Mouse (Mus musculus): ENCODE results near the gene Rom1. TPM values are rescaled to one million over a fixed set of nuclear protein-coding genes. Genes with fewer than 3 reads are reported as not detected.

The Rom1 gene
- polyA plus RNA-seq, 1 experiment from 2014 or later: 3.9 TPM

GRCm38 (mm10) chr19:8966198-8966589 lies 37.0 kb upstream of the Rom1 start:
- WGBS: 39% methylated on average over 5 of the region's 5 CpGs
- Histone ChIP-seq H3K4me2 (peak overlapping the region; percentile 68), H3K4me3 (ENCODE audit: low read depth, low read length) (peak overlapping the region; percentile 82), H3K4me1 (replicated peaks; ENCODE audit: control insufficient read depth, insufficient read depth, low read length) (peaks cover 3% of the 10 kb centered on the region), H3K27me3 (replicated peaks; ENCODE audit: control insufficient read depth, insufficient read depth, low read length) (no peaks in the 10 kb centered on the region), H3K27ac (ENCODE audit: low read depth, low read length) (peak overlapping the region; percentile 85), H3K9me3 (ENCODE audit: control insufficient read depth, low read length) (no peaks in the 10 kb centered on the region), H3K9ac (ENCODE audit: low read depth, low read length) (peak overlapping the region; percentile 67), H3K36me3 (ENCODE audit: control insufficient read depth, insufficient read depth, low read length) (peaks cover 61% of the 10 kb centered on the region)
- ATAC-seq (replicated peaks; ENCODE audit: low FRiP score) (no peak), DNase-seq (ENCODE audit: low spot score) (no peak)

- peak overlapping the region; percentile 82 for H3K4me3 ChIP-seq (ENCODE audit: low read depth, low read length)
- DNase-seq (ENCODE audit: low spot score): no peak
- WGBS: 76% methylated on average over 8 of the region's 8 CpGs
- no peaks in the 10 kb centered on the region for H3K9me3 ChIP-seq (ENCODE audit: control insufficient read depth, low read length)
- peak overlapping the region; percentile 68 for H3K4me2 ChIP-seq
- no peak for ATAC-seq (replicated peaks; ENCODE audit: low FRiP score)
- no peaks in the 10 kb centered on the region for H3K27me3 ChIP-seq (replicated peaks; ENCODE audit: control insufficient read depth, insufficient read depth, low read length)
- peak overlapping the region; percentile 85; the same call in 1 of the 2 replicates for H3K27ac ChIP-seq (ENCODE audit: low read depth, low read length)
- H3K36me3 ChIP-seq (ENCODE audit: control insufficient read depth, insufficient read depth, low read length): peaks cover 56% of the 10 kb centered on the region
- H3K4me1 ChIP-seq (replicated peaks; ENCODE audit: control insufficient read depth, insufficient read depth, low read length): peaks cover 3% of the 10 kb centered on the region
- H3K9ac ChIP-seq (ENCODE audit: low read depth, low read length): peak overlapping the region; percentile 67; the same call in 1 of the 2 replicates
These were observed 36.6 kb upstream of the Rom1 start for GRCm38 (mm10) chr19:8965771-8966170.

- no peak overlapping the region for H3K4me3 ChIP-seq (ENCODE audit: low read depth, low read length)
- no peaks in the 10 kb centered on the region for H3K9me3 ChIP-seq (ENCODE audit: control insufficient read depth, low read length)
- no peak overlapping the region for H3K4me2 ChIP-seq
- H3K36me3 ChIP-seq (ENCODE audit: control insufficient read depth, insufficient read depth, low read length): peaks cover 52% of the 10 kb centered on the region
- ATAC-seq (replicated peaks; ENCODE audit: low FRiP score): no peak
- DNase-seq (ENCODE audit: low spot score): no peak
- no peak overlapping the region for H3K9ac ChIP-seq (ENCODE audit: low read depth, low read length)
- H3K27me3 ChIP-seq (replicated peaks; ENCODE audit: control insufficient read depth, insufficient read depth, low read length): no peaks in the 10 kb centered on the region
- H3K27ac ChIP-seq (ENCODE audit: low read depth, low read length): no peak overlapping the region
- peaks cover 3% of the 10 kb centered on the region for H3K4me1 ChIP-seq (replicated peaks; ENCODE audit: control insufficient read depth, insufficient read depth, low read length)
- WGBS: 91% methylated on average over 11 of the region's 11 CpGs
These were observed 35.9 kb upstream of the Rom1 start for GRCm38 (mm10) chr19:8965075-8965474.

- DNase-seq (ENCODE audit: low spot score) (no peak), ATAC-seq (replicated peaks; ENCODE audit: low FRiP score) (no peak)
- H3K4me1 ChIP-seq (replicated peaks; ENCODE audit: control insufficient read depth, insufficient read depth, low read length): 0 out of 2 replicates have a peak, but pooled peaks cover 3% of the 10 kb centered on the region
- no peaks in the 10 kb centered on the region for H3K9me3 ChIP-seq (ENCODE audit: control insufficient read depth, low read length)
- no peak overlapping the region for H3K4me2 ChIP-seq
- H3K27ac ChIP-seq (ENCODE audit: low read depth, low read length): no peak overlapping the region
- no peak overlapping the region for H3K9ac ChIP-seq (ENCODE audit: low read depth, low read length)
- H3K4me3 ChIP-seq (ENCODE audit: low read depth, low read length): no peak overlapping the region
- 89% methylated on average over 2 of the region's 2 CpGs for WGBS
- H3K27me3 ChIP-seq (replicated peaks; ENCODE audit: control insufficient read depth, insufficient read depth, low read length): no peaks in the 10 kb centered on the region
- H3K36me3 ChIP-seq (ENCODE audit: control insufficient read depth, insufficient read depth, low read length): peaks cover 56% of the 10 kb centered on the region
These were observed 33.1 kb upstream of the Rom1 start for GRCm38 (mm10) chr19:8962256-8962655.

GRCm38 (mm10) chr19:8954171-8954570 lies 25.0 kb upstream of the Rom1 start:
- peak overlapping the region; percentile 89 for H3K4me3 ChIP-seq (ENCODE audit: low read depth, low read length)
- peaks cover 17% of the 10 kb centered on the region for H3K4me1 ChIP-seq (replicated peaks; ENCODE audit: control insufficient read depth, insufficient read depth, low read length)
- peaks cover 43% of the 10 kb centered on the region for H3K36me3 ChIP-seq (ENCODE audit: control insufficient read depth, insufficient read depth, low read length)
- ATAC-seq (replicated peaks; ENCODE audit: low FRiP score) (no peak), DNase-seq (ENCODE audit: low spot score) (no peak)
- WGBS: 6% methylated on average over 9 of the region's 9 CpGs
- H3K27me3 ChIP-seq (replicated peaks; ENCODE audit: control insufficient read depth, insufficient read depth, low read length): no peaks in the 10 kb centered on the region
- no peaks in the 10 kb centered on the region for H3K9me3 ChIP-seq (ENCODE audit: control insufficient read depth, low read length)
- peak overlapping the region; percentile 87 for H3K4me2 ChIP-seq
- H3K27ac ChIP-seq (ENCODE audit: low read depth, low read length): peak overlapping the region; percentile 47
- H3K9ac ChIP-seq (ENCODE audit: low read depth, low read length): peak overlapping the region; percentile 75

- Histone ChIP-seq H3K9ac (ENCODE audit: low read depth, low read length) (peak within 1 kb of the TSS; percentile 75), H3K4me3 (ENCODE audit: low read depth, low read length) (peak within 1 kb of the TSS; percentile 89)
- 3% methylated on average over 46 of the region's 46 CpGs for WGBS
These were observed 24.2 kb upstream of the Rom1 start, which contains the start of gene Tut1 for GRCm38 (mm10) chr19:8953135-8954039. TSS of gene Tut1 (plus strand) at chr19:8953847.

GRCm38 (mm10) chr19:8952241-8952640 lies 23.1 kb upstream of the Rom1 start:
- ATAC-seq (replicated peaks; ENCODE audit: low FRiP score): no peak
- peaks cover 53% of the 10 kb centered on the region for H3K36me3 ChIP-seq (ENCODE audit: control insufficient read depth, insufficient read depth, low read length)
- no peak overlapping the region for H3K27ac ChIP-seq (ENCODE audit: low read depth, low read length)
- no peak for DNase-seq (ENCODE audit: low spot score)
- no peaks in the 10 kb centered on the region for H3K27me3 ChIP-seq (replicated peaks; ENCODE audit: control insufficient read depth, insufficient read depth, low read length)
- H3K4me1 ChIP-seq (replicated peaks; ENCODE audit: control insufficient read depth, insufficient read depth, low read length): peaks cover 17% of the 10 kb centered on the region
- peak overlapping the region; percentile 93; the same call in 1 of the 2 replicates for H3K4me2 ChIP-seq
- no peak overlapping the region for H3K9ac ChIP-seq (ENCODE audit: low read depth, low read length)
- H3K9me3 ChIP-seq (ENCODE audit: control insufficient read depth, low read length): no peaks in the 10 kb centered on the region
- 91% methylated on average over 9 of the region's 9 CpGs for WGBS
- H3K4me3 ChIP-seq (ENCODE audit: low read depth, low read length): no peak overlapping the region

More at GRCm38 (mm10) chr19:8953135-8954039, 24.2 kb upstream of the Rom1 start, which contains the start of gene Tut1:
- H3K36me3 ChIP-seq (ENCODE audit: control insufficient read depth, insufficient read depth, low read length): peaks cover 45% of the 10 kb centered on the region
- H3K4me1 ChIP-seq (replicated peaks; ENCODE audit: control insufficient read depth, insufficient read depth, low read length): peaks cover 17% of the 10 kb centered on the region
- H3K27ac ChIP-seq (ENCODE audit: low read depth, low read length): peak within 1 kb of the TSS; percentile 70
- DNase-seq (ENCODE audit: low spot score) (peak; percentile 87), ATAC-seq (replicated peaks; ENCODE audit: low FRiP score) (peak; percentile 94)
- no peaks in the 10 kb centered on the region for H3K9me3 ChIP-seq (ENCODE audit: control insufficient read depth, low read length)
- H3K4me2 ChIP-seq: peak within 1 kb of the TSS; percentile 93
- H3K27me3 ChIP-seq (replicated peaks; ENCODE audit: control insufficient read depth, insufficient read depth, low read length): no peaks in the 10 kb centered on the region

- ATAC-seq (replicated peaks; ENCODE audit: low FRiP score) (no peak), DNase-seq (ENCODE audit: low spot score) (no peak)
- Histone ChIP-seq H3K27me3 (replicated peaks; ENCODE audit: control insufficient read depth, insufficient read depth, low read length) (no peaks in the 10 kb centered on the region), H3K27ac (ENCODE audit: low read depth, low read length) (no peak overlapping the region), H3K36me3 (ENCODE audit: control insufficient read depth, insufficient read depth, low read length) (peaks cover 61% of the 10 kb centered on the region), H3K4me1 (replicated peaks; ENCODE audit: control insufficient read depth, insufficient read depth, low read length) (peaks cover 23% of the 10 kb centered on the region), H3K4me3 (ENCODE audit: low read depth, low read length) (no peak overlapping the region), H3K4me2 (no peak overlapping the region), H3K9ac (ENCODE audit: low read depth, low read length) (no peak overlapping the region), H3K9me3 (ENCODE audit: control insufficient read depth, low read length) (no peaks in the 10 kb centered on the region)
- WGBS: 88% methylated on average over 5 of the region's 5 CpGs
These were observed 21.0 kb upstream of the Rom1 start for GRCm38 (mm10) chr19:8950190-8950589.
